Mouse (Mus musculus): ENCODE data around the gene Pcsk5.

DNA sequence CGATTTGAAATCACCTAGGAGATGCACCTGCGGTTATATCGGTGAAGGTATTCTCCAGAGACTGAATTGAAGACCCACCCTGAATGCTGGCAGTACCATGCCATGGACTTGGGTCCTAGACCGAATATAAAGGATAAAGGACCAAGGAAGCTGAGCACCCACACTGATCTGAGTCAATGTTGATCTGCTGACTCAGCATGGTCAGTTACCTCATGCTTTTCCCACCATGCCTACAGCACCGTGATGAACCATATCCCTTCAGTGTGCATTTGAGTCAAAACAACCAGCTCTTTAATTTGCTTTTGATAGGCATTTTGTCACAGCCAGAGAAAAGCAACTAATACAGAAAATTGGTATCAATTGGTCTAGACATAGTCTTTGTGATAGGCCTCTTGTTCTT, 262.9 kb downstream of the Pcsk5 start:
- TF ChIP-seq POLR2A (IDR thresholded peaks at IDR 0.05; ENCODE audit: borderline replicate concordance, extremely low read depth, insufficient read depth, insufficient read length, poor library complexity, severe bottlenecking) (no peak), CTCF (IDR thresholded peaks at IDR 0.05; ENCODE audit: borderline replicate concordance, extremely low read depth, insufficient read depth, insufficient read length) (no peak)

All from brain, embryonic 14.5 days (tissue).